Mouse (Mus musculus) adipocyte (in vitro differentiated cells): ENCODE data around the gene U90926.
A peak's percentile ranks its signal among the peaks of the same experiment; 100 is the strongest.

ENCODE experiments used
- DNase-seq: peaks from one replicate; pipeline ENCODE4 v3.0.0-alpha.2; 2016; ENCODE audit warnings: low spot score

U90926 gene

GRCm38 (mm10) chr5:92218915-92219793, 3.9 kb upstream of the U90926 start:
- DNase-seq = no peak

GRCm38 (mm10) chr5:92212231-92212630, 3.0 kb downstream of the U90926 start:
- peak; percentile 82 for DNase-seq

DNA sequence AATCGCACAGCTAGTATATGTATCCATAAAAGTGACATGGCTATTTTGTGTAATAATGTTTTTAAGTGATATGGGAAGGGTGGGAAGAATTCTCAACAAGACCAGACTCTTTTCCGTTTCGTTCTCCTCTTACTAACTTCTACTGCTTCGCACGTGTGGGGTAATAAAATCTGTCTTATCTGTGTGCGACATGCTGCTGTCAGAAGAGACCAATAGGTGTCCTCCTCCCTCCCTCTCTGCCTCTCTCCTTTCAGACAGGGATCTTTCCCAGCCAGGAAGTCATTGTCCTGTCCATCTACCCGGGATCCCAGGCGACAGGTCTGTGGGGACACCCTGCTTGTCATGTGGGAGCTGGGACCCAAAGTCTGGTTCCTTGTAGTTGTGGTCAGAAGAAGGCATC, 5.0 kb downstream of the U90926 start:
- no peak for DNase-seq

DNA sequence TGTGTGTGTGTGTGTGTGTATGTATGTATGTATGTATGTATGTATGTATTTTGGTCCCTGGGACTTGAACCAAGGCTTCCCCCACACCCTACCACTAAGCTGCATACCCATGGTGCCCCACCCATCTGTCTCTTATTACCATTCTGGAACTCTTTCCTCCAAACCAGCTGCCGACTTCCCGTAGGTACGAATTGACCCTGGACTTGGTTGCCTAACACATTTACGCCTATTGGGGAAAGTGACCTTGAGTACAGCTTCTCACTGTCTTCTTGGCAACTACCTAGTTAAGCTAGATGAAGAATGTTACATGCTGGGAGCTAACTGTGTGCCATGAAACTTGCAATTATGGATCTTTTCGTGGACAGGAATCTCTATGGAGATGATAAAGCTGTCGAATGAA, 9.1 kb downstream of the U90926 start:
- DNase-seq = peak; percentile 33

DNA sequence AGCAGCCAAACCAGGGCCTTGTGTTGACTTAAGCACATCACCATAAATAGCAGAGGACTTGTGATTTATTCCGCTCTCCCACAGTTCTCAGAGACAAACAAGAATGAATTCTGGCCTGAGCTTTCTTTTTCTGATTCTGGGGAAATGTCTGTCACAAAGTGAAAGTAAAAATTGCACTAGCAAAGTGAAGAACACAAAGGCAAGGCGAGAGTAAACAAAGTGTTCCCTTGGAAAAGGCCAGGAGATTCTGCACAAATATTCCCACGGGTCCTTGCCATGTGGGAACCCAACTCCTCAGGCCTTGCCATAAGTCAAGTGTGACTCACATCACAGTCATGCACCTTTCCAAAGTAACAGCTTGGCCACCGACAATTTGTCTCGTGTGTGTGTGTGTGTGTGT, 9.5 kb downstream of the U90926 start:
- DNase-seq = peak; percentile 96

DNA sequence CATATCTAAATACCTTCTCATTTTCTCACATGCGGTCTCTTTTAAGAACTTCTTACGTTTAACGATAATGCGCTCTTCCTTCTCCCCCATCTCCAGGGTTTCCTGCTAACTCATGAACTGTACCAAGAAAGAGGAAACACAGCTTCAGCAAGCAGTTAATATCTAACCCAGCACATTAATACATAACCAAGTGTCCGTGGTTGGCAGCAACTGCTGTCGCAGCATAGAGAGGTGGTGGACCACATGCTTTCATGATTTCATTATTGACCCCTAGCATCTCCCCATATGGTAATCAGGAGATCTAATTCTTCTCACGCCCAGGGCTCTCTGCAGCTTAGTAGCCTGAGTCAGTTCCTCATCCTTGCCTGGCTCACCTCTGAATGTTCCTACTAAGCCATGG, 10.0 kb downstream of the U90926 start:
- no peak for DNase-seq

DNA sequence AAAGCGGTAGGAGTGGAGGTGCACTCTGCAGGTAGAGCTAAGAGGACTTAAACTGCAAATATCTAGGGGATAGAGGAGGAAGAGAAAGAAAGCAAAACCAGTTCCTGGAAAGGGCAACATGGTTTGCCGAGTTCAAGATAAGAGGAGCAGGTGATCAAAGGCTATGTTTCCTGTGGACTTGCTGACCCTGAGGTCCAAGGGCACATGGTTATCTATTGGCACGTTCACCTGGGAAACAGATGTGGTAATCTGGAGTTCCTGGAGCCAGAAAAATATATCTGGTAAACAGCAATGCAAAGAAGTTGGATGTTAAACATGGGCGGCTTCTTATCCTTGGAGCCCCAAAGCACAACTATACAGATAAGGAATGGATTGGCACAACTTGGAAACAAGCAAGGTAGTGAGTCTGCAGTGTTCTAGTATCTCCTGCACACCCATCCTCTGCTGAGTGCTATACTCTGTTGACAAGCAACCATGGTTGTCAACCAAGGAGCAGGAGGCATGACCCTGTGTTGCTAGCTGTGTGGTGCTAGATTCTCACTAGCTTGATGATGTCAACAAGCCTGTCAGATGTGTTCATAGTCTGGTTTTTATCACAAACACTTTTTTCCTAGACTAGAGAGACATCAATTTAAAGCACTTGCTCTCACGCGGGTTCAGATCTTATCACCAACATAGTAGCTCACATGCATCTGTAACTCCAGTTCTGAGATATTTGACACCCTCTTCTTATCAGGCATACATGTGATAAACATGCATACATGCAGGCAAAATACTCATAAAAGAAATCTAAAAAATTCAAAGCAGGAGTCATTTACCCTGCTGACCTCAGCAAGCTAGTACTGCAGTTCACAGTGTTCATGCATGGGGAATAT, 10.8 kb downstream of the U90926 start:
- no peak for DNase-seq

DNA sequence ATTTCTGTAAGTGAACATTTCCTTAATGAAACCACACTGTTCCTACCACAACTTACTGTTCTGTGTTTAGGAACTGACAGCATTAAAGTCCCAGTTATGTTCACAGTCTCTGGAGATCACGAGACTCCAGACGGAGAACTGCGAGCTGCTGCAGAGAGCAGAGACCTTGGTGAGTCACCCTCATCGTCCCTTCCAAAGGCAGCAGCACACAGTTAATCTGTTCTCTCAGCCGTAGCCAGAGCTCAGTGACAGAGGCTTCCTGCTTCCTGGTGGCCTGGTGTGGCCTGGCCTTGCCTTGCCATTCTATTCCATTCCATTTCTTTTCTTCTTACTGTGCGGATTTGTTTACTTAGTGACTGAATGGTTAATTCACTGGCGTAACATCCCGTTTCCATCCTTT, 16.9 kb downstream of the U90926 start:
- no peak for DNase-seq

- no peak for DNase-seq
These were observed 18.1 kb downstream of the U90926 start for GRCm38 (mm10) chr5:92196895-92197811.

- peak; percentile 66 for DNase-seq
These were observed 19.5 kb downstream of the U90926 start for GRCm38 (mm10) chr5:92195716-92196115.

- no peak for DNase-seq
These were observed 26.2 kb downstream of the U90926 start for GRCm38 (mm10) chr5:92188881-92189483.

DNA sequence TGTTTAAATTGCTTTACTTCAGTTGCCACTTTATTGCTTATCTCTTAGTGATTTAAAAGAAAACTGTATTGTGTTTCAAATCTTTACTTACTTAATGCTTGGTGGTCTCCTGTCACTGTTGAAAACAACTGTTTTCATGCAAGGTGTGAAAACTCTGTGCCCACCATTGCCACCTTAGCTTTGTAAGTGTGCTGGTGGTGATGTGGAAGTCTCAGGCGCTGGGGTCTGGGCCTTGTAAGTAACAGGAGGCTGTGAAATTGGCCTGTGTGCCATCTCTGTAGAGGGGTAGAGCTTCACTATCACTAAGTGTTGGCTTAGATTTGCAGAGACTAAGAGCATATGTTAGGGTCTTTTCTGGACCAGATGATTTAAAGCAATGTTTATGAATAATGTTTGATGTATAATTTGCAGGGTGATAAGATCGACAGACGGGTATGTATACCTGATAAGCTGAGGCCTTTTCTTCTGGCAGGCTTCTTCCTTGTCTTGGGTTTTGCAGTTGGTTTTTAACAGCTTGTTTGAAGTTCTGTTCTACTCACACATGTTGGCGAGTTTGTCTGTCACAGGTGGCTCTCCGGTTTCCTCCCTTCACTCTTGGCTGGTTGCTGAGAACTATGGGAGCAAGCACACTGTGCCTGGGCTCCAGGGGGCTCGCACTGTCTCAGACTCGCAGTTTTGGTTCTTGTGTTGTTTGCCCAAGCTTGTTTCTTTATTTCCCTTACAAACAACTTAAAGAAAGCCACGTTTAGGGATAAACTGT, 32.0 kb downstream of the U90926 start:
- DNase-seq = no peak

DNA sequence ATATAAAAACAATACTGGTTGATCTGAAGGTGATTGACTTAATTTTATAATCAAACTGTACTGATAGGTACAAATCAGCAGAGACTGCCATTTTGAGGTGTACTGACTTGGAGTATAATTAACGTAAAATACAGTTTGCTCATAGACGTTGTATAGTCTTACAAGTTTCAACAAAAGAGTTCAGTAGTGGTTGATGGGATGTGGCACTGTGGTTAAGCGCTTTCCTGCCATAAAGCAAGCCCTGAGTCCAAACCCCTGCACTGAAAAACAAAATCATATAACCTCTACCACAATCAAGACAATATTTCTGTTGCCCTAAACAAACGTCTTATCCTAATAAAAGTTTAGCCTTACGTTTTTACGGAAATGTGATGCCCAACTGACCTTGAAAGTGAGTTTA, 49.2 kb downstream of the U90926 start:
- DNase-seq = no peak
